Mouse (Mus musculus) thymus, adult 2 months (tissue): ENCODE data around the gene Nrxn2.

Experiments
- CTCF ChIP-seq: fragments of 200-500 bp; IDR thresholded peaks from 2 replicates; pipeline ENCODE4 v1.5.1; 2012; ENCODE audit warnings: mild to moderate bottlenecking, control low read depth, low read length, moderate library complexity, borderline replicate concordance; ENCODE audit not compliant: control insufficient read depth, poor library complexity, insufficient read depth; ENCODE audit errors: extremely low read depth
- POLR2A ChIP-seq: fragments of 200-500 bp; IDR thresholded peaks from 2 replicates; pipeline ENCODE4 v1.6.1; 2012; ENCODE audit warnings: mild to moderate bottlenecking, low read length, control low read depth, moderate library complexity; ENCODE audit not compliant: control insufficient read depth, poor library complexity, insufficient read depth; ENCODE audit errors: extremely low read depth

DNA sequence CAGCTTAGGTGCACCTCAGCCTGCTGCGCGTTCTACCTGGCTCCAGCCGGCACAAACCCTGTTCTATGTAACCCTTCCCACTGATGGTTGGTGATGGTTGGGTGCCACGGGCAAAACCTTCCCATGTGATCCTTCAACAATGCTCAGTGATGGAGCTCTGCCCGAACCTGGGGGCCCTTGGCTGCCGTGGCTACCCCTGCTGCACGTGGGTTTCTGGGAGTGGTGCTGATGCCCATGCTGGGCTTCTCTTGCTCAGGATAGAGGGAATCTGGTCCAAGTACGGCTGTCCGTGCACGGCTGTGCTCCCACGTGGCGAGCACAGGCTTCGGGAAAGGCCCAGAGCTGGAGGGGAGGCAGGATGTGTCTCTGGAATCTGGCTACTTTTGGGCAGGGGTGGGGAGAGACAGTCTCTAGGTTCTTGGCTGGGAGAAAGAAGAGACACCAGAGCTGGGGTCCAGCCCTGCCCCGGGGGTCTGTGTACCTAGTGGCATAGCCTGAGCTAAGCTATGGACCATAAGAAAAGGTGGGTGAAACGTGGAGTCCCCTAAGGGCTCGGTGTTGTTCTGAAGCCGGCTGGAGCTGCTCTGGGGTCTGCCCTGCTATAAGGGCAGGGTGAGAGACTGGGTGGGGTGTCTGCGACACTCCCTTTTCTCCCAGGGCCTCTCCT, 76.1 kb downstream of the Nrxn2 start:
- TF ChIP-seq CTCF (no peak), POLR2A (no peak)
